Mouse (Mus musculus) T-helper 2 cell (primary cell): ENCODE results near the gene Heatr9.

ENCODE experiments used
- in situ Hi-C: fragments of 300-600 bp; cut with MboI, MseI; formaldehyde crosslinking; loops from one replicate; pipeline ENCODE4 v1.15.1; 2025; ENCODE audit warnings: high pct_unique_total_duplicates

The Heatr9 gene

GRCm38 (mm10) chr11:83534143-83534542 lies 12.2 kb upstream of the Heatr9 start:
- in situ Hi-C loops: no loop called here

DNA sequence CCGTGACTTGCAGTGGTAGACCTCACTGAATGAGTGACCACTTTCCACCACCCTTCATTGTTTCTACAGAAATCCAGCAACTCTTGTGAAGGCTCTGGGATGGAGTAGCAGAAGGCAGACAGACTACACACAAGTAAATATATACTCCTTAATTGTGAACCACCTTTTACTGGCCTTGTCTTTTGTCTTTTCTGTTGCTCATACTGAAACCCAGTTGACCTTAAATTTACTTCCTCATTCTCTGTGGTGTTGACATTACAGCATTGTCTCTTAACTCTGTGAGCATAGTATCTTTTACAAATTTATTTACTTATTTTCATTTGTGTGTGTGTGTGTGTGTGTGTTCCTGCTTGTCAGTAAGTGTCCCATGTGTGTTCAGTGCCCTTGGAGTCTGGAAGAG lies 11.2 kb upstream of the Heatr9 start:
- in situ Hi-C loops: no loop called here

GRCm38 (mm10) chr11:83530360-83530759 lies 8.4 kb upstream of the Heatr9 start, which contains the start of gene Ccl5:
Gene Ccl5 (minus strand): TSS chr11:83530518.
- in situ Hi-C loops: no loop called here

DNA sequence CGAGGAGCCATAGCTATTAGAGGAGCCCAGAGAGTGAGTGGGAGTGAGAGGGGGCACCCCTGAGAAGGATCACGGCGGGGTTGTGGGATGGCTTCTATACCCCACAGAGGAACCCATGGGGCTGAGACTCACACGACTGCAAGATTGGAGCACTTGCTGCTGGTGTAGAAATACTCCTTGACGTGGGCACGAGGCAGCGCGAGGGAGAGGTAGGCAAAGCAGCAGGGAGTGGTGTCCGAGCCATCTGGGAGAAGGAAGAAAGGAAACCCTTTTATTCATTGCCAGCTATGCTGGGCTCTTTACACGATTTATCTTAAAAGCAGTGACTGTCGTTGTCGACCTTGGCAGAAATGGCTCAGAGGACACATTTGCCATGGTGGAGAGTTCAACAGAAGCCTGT lies 7.0 kb upstream of the Heatr9 start:
- in situ Hi-C loops: no loop called here

DNA sequence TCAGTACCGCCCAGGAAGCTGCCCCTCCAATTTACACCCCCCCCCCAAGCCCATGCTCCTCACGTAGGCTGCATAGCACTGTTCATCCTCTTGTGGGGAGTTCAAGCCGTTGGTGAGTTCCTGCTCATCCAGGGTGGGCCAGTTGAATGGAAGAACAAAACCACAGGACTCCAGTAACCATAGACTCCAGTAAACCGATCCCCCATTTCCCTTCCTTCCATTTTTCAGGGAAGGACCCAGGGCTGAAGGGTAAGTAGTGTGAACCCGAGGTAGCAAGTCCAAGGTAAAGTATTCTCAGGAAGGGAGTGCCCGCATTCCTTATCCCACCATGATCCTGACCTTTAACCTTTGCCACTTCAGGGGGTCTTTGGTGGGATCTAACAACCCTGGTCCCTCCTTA lies 3.6 kb downstream of the Heatr9 start:
- in situ Hi-C loops: no loop called here

DNA sequence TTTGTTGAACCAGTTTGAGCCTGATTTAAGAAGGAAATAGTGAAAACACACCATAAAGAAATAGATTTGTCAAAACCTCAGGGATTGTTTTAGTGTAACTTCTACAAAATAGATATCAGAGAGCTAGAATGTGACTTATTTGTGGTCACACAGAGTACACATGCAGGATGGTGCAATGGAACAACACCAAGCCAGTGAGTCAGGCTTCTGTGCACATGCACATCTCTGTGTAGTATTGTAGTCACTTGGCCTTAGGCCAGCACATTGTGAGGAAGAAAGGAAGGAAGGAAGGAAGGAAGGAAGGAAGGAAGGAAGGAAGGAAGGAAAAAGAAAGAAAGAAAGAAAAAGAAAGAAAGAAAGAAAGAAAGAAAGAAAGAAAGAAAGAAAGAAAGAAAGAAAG lies 4.8 kb downstream of the Heatr9 start:
- in situ Hi-C loops: no loop called here

GRCm38 (mm10) chr11:83509521-83509920 lies 12.5 kb downstream of the Heatr9 start:
- in situ Hi-C loops: no loop called here

DNA sequence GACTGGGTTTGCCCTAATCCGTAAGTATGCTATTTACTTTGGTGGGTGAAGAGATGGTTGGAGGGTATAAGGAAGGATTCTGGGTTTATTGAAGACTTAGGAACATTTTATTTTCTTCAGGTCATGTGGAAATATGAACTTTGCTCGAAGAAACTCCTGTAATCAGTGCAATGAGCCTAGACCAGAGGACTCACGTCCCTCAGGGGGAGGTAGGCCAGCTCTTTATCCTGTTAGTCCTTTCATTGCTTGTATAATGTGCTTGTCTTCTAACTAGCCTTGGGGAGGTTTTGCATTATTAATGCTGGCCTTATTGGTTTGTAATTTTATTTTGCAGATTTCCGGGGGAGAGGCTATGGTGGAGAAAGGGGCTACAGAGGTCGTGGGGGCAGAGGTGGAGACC lies 17.7 kb downstream of the Heatr9 start:
- in situ Hi-C loops: no loop called here

DNA sequence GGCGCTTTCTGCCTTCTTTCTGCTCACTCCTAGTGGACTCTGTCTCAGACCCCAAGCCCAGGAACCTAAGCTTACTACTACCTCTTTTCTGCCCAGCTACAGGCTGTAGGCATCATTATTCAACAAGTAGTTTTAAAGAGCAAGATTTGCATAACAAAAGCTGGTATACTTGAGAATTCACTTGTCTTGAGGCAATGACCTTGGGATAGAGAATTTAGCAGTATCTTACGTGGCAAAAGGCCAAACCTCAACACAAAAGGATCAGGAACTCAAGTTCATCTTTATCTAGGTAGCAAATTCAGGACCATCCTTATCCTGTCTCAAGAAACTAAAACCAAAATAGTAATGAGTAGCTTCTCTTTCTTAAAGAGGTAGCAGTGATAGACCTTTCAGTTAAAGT lies 26.4 kb downstream of the Heatr9 start:
- in situ Hi-C loops: no loop called here

GRCm38 (mm10) chr11:83491488-83491887 lies 30.5 kb downstream of the Heatr9 start:
- in situ Hi-C loops: no loop called here

GRCm38 (mm10) chr11:83473235-83474016 lies 48.5 kb downstream of the Heatr9 start:
- in situ Hi-C loops: no loop called here

DNA sequence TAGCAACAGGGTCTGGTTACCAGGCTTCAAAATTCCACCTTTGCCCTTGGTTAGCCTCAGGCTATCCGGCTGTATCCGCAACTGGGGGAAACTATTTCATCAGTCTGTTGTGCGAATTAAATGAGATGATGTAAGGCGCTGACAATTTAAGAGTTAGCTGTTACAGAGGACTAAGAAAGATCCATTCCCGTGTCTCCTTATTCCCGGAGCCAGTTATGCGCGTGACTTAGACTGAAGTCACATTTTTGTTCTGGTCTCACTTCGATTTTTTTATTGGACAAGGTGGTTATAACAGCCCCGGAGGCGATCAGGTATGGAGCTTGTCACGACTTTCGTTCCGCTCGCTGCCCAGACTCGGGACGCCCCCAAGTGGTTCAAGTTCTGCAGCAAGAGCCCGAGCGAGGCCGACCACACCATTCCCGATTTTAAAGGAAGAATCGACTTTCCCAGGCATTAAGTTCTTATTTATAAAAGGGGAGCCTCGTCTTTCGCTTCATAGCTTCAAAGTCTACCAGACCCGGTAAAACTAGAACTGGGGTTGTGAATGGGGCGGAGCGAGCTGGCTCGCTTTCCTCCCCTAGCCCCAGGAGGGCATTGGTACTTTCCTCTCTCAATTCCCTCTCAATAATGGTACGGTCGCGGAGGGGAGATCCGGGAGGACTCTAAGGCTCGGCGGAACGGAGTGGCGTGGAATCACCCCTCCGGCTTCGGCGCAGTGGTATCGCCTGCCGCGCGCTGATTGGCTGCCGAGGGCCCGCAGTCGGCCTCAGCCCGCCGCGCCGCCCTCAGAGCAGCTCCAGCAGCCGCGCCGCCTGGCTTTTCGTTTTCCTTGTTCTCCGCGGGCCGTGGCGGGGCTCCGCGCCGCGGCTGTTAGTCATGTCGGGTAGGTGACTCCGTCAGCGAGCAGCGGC lies 49.4 kb downstream of the Heatr9 start, which contains the start of gene Taf15:
Gene Taf15, plus strand, starts transcription at position 763 of the 911 bp plus-strand sequence.
- in situ Hi-C loops: no loop called here

GRCm38 (mm10) chr11:83471766-83472165 lies 50.2 kb downstream of the Heatr9 start:
- in situ Hi-C loops: no loop called here

- in situ Hi-C loops: no loop called here
These were observed 53.2 kb downstream of the Heatr9 start for GRCm38 (mm10) chr11:83468765-83469164.

- in situ Hi-C loops: no loop called here
These were observed 54.8 kb downstream of the Heatr9 start for GRCm38 (mm10) chr11:83467120-83467652.

DNA sequence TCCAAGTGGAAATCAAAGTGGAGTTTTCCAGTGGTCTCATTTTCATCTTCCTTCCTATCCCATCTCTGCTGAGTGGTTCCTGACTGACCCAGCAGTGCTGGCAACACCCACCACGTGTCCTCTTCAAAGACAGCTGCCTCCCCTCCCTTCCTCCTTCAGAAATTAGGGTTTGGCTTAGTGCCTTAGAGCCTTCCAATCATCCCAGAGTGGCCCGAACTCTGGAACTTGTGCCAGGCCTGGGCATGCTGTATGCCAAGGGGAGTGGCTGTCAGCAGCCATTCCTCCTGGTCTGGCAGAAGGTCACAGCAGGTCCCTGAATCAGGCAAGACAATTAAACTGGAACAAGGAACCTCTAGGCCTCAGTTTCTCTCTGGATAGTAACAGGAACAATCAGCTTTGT lies 56.0 kb downstream of the Heatr9 start:
- in situ Hi-C loops: no loop called here

- in situ Hi-C loops: no loop called here
These were observed 59.2 kb downstream of the Heatr9 start, which contains the start of gene Mmp28 for GRCm38 (mm10) chr11:83462711-83463244. Gene Mmp28 (minus strand): TSS chr11:83463071.
